Mouse (Mus musculus) cerebellum, adult 9-11 months (tissue): ENCODE results near the gene Fgr.
"Not testable (repeated sequence)": the region's sequence is repeated elsewhere in the genome, so short reads cannot be mapped to it uniquely, and the experiment has no call there.

Source experiments
- DNase-seq: peaks from one replicate; pipeline ENCODE4 v3.0.0; 2022

The Fgr gene

DNA sequence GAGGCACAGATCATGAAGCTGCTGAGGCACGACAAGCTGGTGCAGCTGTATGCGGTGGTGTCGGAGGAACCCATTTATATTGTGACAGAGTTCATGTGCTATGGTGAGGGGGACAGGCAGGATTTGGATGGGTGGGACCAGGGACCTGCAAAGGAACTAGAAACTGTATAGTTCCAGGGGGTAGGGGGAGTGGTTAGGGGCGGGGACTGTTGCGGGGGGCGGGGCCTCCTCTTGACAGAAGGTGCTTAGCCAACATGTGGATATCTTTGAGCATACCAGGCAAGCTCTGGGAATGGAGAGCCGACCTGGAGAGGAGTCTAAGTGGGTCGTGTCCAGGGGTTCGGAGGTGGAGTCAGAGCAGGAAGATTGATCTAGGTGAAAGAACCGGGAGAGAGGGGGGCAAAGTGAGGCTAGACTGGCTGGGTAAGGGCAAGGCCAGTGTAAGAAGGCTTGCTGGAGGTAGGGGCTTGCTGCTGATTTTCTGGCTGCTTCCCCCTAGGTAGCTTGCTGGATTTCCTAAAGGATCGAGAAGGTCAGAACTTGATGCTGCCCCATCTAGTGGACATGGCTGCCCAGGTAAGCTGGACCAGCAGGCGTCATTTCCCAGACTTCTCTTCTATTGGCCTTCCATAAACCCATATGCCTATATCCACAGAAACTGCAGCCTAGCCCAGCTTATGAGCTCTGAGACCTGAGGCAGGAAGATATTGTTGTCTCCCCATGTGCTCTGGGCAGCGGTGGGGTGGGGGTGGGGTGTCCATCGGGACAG, 23.8 kb downstream of the Fgr start:
- DNase-seq, result no peak

DNA sequence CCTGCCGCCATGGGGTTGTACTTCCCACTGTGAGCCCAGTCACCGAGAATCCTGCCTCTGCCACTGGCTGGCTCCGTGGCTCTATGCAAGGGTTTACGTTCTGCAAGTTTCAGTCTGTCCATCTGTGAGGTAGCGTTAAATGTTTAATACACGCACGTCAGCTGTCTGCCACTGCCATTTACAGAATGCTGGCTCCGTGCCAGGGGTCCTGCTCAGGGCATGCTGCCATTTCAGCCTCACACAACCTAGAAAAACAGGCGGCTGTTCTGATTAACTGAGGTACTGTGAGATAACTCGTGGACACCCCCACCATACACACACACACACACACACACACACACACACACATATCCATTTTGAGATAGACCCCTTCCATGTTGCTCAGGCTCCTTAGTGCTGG, 29.0 kb downstream of the Fgr start:
- peak; percentile 61 for DNase-seq

DNA sequence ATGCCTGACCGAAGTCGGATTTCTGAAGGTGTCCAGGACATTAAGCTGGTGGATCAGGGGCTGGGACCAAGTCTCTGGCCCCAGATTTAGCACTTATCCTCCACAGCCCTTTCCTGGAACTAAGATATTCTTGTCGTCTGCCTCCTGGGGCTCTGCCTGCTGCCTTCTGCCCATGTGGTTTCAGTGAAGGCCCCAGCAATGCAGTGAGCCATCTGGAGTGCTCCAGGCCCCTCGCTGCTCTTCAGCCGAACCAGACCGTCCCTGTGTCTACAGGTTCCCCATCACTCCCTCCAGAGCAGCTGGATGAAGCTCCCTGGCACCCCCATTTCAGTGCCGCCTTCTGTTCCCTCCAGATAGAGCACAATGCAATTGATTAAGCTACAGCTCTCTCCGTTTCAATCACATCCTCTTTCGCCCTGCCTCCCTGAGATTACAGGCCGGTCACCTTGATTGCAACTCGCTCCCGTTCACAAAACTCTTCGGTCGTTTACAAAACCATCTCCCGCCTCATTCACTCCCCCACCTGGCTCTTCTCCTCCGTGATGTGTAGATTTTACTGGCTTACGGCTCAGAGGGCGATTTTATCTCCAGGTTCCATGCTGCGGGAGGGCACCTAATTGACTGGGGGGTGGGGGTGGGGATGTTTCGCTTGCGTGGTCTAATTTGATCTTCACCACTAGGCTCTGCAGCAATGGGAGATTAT, 29.6 kb downstream of the Fgr start:
- DNase-seq, result peak; percentile 57

DNA sequence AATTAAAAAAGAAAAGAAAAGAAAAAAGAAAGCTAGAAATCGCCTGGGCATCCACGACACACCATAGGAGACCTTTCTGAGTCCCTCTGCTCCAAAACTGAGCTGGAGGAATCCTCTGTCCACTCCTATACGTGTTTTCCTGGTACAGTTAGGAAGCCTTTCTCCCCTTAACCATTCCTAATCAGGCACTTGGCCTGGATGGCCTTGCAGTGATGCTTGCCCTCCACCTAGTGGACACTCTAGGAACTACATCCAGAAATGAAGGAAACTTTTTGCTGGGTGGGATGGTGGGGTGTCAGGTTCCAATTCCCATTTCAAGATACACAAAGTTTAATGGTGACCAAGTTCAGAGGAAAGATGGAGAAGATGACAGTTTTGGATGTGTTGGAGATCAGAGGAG, 31.3 kb downstream of the Fgr start:
- DNase-seq, result peak; percentile 72

DNA sequence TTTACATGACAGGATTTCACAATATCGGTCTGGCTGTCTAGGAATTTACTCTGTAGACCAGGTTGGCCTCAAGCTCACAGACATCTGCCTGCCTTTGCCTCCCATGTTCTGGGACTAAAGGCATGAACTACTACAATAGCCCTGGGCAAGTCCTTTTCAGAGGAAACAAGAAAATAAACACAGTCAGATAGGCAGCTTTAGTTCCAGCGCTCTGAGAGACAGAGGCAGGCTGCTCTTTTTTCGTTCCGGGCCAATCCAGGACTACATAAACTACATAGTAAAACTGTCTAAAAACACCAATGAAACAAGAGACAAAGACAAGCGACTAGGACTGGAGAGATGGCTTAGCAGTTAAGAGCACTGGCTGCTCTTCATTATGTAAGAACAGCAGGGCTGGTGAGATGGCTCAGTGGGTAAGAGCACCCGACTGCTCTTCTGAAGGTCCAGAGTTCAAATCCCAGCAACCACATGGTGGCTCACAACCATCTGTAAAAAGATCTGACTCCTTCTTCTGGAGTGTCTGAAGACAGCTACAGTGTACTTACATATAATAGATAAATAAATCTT, 32.1 kb downstream of the Fgr start:
- DNase-seq, result not testable (repeated sequence)

DNA sequence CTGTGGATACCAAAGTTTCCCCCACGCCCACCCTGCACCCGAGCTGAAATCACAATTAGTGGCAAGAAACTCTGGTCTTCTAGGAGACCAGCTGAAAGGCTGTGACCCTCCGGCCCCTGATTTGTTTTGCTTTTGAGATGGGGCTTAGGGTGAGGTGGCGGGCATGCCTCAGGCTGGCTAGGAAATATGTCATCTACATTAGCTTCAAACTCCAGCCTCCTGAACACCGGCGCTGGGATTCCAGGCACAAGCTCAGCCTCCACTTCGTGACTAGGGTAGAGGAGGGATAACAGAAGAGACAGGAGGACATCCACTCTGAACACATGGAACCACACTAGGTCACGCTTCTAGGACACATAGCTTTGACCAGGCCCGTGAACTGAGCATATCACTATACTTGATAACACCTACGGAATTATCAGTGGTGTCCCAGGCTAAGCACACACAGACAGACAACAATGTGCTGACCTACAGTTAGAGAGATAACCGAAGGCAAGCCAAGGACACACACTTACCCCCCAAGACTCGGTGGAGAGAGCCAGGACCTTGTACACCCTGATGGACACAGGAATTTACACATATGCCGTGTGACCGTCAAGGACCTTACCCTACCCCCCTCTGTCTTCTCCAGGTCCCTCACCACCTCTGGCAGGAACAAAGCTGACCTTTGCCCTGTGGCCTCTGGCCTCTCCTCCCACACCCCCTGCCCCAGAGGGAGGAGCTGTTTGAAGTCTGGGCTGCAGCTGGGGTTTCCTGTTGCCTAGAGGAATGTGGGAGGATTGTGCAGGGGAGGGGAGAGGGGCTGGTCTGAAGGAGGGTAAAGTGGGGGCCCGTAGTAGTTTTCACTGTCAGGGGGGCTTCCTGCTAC, 33.9 kb downstream of the Fgr start:
- peak; percentile 57 for DNase-seq

DNA sequence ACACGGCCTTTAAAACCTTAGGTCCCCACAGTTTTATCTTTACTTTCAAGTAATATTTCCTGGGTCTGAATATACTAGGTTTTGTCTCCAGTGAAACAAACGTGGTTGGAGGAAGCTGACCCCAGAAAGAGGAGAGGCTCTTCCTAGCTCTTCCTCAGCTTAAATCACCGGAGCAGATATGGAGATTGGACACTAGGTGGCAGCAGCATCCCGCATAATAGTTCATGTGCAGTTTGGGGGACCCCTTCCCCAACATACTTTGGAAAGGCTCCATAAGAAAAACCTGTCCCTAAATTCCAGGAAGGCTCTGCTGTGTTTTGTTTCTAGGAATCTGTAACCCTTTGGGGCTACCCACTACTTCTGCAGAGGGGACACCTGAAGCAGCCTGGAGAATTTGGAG, 35.2 kb downstream of the Fgr start:
- peak; percentile 64 for DNase-seq

DNA sequence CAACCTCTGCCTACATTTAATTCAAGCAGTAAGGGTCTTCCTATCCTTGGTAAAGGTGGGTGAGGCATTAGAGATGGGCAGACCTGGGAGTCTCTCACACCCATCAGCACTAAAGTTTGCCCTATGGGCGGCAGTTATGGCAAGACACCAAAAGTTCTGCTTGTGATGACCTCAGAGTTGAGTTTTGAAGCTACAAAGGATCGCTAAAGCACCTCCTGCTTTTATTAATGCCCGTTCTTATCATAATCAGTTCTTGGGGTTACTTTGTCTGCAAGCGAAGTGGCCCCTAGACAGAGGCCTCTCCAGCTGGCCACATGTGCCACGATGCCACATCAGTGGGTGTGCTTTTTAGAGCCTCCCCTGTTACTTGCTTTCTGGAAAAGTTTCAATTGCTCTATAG, 35.8 kb downstream of the Fgr start:
- DNase-seq, result peak; percentile 58

DNA sequence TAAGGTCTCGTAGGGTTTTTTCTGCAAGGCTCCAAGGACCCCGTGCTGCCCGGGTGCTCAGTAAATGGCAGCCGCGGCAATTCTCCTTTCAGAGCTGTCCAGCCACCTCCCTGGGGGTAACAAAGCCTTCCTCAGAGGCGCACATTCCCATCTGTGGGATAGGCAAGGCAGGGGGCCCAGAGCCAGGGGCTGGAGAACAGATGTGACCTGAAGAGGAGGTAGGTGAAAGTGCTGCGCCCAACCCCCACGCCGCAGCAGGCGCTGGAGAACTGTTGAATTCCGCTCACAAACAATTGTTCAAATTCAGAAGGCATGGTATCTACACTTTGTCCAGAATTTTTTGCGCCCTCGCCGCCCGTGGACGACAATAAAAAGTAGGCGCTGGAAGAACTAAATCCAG, 36.7 kb downstream of the Fgr start:
- DNase-seq, result peak; percentile 75

DNA sequence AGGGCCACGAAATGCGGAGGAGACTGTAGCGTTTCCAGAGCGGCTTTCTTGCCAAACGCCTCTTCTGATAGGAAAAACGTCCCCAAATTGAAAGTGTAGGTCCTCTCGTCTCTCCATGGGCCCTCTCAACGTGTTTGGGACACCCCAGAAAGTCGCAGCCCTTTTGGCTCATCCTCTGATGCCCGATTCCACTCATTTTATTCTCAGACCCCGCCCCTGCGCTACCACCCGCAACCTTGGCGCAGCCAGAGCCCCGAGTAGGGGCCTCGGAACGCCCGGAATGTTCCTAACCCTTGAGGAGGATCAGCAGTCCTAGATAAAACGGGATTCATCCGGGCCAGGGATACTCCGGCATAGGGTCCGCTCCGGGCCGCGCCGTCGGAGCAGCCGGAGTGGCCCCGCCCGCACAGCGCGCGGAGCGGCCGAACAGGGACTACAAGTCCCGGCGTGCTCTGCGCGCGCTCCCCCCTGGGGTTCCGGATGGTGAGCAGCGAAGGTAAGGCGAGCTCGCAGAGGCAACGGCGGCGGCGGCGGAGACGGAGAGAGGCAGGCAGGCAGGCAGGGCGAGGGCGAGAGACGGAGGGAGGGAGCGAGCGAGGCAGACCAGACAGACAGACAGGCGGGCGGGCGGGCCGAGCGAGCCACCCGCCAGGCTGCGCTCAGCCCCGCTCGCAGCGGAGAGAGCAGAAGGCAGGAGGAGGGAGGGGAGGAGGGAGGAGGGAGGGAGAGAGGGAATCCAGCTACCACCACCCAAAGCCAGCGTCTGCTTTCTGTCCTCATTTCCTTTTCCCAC, 37.3 kb downstream of the Fgr start, which contains the start of gene Ahdc1:
TSS of gene Ahdc1 (plus strand) at position 233 of the 793 bp plus-strand sequence.
- DNase-seq, result peak; percentile 94

DNA sequence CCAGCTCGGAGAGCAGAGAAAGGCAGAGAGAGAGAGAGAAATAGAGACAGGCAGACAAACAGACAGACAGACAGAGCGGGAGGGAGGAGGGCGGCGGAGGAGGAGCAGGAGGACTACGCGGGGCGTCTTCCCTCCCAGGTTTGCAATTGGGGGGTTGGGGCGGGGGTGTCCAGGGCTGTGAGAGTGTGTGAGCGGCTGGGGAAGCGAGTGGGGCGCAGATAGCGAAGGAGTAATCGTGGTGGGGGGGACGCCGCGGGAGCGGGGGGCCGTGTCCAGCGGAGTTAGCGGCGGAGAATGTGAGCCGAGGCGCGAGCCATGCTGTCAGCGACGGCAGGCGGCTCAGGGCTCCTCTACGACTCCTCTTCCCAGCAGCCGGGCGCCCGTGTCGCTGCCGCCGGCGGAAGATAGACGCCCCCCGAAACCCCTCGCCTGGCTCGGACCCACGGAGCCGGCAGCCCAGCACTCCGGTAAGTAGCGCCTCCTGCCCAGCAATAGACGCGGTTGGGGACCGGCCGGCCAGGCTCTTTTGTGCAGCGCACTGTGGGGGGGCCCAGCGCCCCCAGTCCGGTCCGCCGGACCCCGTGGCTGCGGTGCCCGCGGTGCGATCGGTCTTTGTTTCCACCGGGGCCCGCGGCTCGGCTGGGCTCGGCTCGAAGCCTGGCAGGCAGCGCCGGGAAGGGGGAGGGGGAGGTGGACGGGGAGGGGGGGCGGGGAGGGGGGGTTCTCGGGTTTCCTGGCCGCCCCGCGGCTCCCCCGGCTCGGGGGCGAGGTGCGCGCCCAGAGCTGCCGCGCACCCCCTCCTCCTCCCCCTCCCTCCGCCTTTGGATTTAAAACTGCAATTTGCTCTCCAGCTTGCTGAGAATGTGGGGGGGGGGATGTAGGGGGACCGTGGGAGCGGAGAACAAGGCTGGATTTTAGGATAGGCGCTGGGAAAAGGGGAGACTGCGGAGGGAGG, 38.2 kb downstream of the Fgr start:
- DNase-seq, result peak; percentile 77

DNA sequence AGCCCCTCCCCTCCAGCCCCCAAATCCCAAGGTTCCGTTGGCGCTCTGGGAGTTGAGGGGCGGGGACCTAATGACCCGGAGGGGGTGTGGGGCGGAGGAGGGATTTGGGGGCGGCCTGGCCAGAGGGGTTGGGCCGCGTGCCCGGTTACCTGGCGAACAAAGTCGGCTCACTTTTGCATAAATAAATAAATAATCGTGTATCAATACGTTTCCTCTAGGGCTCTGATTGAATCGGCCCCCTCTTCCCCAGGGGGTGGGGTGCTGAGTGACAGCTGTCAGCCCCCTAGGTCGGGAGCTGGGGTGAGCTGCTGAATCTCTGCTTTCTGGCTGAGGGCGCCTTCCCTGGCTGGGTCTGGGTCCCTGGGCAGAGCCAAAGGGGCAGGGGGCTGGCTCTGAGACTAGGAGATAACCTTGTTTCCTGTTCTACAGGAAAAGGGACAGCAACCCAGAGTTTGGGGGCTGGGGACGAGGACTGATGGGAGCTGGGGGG, 38.9 kb downstream of the Fgr start:
- peak; percentile 82 for DNase-seq

DNA sequence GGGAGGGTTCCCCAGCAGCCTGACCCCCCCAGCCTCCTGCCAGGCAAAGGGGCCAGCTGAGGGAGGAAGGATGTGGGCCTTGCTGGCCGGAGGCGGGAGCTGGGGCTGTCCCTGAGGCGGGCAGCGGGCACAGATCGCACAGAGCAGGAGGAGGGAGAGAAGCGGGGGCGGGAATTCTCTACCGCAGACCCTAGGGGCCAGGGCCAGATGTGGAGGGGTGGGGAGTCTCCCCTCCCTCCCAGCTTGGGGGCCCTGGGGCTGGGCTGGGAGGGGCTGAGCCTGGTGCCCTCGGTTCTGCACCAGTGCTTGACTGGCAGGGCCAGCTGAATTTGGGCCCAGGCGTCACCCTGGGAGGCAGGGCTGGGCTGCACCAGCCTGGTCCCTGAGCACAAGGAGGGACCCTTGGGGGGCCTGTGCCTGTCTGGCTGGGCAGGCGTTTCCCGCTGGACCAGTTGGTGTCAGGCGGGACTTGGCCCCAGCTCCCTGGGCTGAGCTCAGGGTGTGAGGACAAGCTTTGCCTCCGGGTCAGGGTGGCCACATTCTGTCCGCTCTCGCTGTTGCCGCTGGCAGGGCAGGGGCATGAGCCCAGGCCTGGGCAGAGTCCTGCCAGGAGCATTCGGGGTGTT, 39.5 kb downstream of the Fgr start:
- DNase-seq, result peak; percentile 82

DNA sequence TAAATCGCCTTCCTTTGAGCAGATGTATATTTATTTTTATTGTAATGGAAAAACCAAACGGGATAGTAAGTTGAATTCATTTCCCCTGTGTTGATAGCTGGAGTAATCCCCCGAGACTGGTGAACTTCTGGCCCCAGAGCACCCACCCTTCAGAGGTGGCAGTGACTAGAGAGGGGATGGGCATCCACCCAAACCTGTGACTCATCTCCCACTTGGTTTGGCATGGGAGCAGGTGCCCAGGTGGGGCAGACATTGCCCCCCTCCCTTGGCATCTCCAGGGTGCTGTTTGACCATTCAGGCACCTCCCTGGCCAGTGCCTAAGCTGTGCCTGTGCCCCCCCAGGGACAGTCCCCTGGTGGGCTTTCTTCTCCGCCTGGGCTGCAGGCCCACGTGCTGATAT, 40.2 kb downstream of the Fgr start:
- DNase-seq, result peak; percentile 80

DNA sequence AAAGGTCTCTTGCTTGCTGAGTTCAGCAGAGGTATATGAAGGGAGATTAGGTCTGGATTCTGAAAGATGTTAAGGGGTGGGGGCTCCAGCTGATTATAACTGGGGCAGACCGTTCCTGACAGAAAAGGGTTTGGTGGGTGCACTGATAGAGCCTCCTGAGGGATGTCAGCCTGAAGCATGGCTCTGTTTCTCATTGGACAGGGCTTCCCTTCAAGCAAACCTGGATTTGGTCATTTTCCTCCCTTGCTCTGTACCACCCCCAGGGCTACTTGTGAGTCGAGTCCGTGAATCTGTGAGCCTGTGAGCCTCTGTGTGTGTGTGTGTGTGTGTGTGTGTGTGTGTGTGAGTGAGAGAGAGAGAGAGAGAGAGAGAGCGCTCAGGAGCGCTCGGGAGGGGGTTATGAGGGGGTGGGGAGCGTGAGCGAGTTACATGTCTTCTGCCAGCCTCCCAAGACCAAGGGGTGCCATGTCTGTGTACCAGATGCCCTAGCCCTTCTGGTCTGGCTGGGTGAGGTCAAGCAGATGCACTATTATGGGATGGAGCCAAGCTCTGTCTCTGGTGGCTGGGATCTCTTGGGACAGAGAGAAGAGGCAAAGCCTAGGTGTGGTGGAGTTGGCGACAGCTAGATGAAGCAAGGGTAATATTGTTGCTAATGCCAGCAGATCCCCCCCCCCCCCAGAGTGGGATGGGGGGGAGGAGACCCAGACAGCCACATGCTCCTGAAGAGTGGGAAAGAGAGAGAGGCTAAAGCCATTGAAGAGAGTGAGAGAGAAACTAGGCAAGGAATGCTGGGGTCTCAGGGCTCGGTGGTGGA, 41.2 kb downstream of the Fgr start:
- DNase-seq, result peak; percentile 77

DNA sequence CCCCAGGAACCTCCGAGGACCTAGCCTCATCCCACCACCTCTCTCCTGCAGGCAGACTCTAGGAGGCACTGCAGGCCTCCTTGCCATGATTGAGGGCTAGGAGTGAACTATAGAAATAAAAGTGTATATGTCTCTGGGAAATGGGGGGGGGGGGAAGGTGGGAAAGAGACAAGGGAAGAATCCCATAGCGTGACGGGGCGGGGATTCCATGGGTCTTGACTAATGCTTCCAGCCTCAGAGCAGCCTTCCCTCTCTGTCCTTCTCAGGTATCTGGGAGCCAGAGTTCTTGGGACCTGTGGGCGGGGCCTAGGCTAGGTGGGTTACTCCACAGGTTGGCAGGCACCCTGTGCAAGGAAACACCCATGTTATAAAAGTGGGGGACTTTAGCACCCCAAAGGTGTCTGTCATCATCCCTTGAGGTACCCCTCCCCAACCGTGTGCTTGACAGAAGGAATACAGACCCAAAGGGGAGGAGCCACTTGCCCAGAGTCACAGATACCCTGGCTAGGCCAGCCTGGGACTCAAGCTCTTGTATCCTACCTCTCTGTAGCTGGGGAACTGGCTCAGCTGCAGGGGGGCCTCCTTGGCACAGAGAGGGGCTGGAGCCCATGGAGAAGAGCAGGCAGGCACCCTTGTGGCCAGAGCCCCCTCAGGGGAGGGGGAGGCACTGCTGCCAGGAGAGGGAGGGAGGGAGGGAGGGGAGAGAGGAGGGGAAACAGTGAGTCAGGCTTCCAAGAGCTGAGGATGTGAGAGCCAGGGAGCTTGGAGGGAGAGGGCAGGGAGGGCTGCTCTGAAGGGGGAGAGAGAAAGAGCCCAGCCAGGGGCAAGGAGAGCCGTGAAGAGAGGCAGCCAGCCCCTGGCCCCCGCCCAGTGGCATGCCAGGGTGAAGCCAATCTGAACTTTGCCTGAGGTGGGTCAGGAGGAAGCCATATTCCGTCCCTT, 42.1 kb downstream of the Fgr start:
- peak; percentile 72 for DNase-seq

DNA sequence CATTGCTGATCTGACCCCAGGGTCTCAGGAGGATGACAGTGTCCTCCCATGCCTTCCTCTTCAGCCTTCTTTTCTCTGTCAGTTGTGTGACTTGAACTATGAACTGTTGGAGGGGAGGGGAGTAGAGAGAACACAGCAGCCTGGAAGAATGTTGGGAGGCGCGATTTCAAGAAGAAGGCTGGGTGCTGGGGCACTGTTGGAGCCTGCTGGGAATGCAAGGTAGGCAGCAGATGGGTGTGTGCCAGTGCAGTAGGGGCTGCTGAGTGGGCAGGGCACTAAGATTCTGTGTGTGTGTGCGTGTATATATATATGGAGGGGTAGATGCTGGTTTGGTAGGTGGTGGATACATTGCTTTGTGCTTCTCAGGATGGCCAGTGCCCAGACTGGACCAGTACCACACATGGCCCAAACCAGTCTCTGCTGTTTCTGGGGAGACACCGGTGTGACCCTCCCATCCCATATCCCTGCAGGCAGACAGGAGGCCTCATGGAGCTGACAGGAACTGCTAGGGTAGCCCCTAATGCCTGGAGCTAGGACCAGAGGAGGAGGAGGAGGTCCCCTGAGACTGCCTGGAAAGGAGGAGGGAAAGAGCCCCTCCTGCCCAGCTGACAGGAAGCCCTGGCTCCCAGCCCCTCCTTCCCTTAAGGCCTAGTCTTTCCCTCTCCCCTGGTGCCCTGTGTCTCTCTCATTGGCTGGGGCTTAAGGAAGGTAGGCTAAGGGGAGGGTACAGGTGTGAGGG, 43.0 kb downstream of the Fgr start:
- peak; percentile 63 for DNase-seq
